Mouse (Mus musculus) lung, postnatal 4 days (tissue): ENCODE results near the gene Yeats4.
A peak's percentile ranks its signal among the peaks of the same experiment; 100 is the strongest.

Experiments used
- DNase-seq, 2 experiments: peaks; one replicate each; pipeline ENCODE4 v3.0.0; 2021

Yeats4 gene

DNA sequence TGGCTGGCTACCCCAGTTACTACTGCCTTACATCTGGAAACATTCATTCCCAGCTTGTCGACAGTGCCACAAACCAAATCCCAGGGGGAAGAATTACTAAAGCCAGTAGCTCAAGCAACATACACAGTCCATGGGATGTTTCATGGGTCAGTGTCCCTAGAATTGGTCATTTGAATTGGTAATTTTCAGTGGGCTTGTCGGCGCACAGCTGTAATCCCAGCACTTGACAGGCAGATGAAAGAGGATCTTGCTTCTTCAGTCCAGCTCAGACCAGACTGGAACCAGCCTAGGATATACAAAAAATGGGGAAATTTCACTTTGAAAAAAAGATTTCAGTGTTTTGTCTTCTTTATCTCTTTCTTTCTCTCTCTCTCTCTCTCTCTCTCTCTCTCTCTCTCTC lies 24.6 kb downstream of the Yeats4 start:
- no peak for DNase-seq

DNA sequence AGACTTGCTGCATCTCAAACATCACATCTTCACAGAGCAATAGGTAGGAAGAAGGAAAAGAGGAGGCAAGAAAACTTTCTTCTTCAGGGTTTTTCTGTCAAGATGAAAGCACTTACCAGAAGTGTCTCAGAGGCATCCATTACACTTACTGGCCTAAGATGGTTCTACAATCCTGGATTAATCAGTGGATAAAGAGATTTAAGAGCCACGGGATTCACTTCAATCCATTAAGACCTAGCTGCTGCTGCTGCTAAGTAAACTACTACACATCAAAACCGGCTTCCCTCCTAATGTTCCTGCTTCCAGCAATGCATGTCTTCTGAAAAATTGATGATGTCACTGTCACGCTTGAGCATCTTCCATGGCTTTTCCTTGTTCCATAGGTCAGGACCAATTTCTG lies 27.6 kb downstream of the Yeats4 start:
- no peak for DNase-seq

DNA sequence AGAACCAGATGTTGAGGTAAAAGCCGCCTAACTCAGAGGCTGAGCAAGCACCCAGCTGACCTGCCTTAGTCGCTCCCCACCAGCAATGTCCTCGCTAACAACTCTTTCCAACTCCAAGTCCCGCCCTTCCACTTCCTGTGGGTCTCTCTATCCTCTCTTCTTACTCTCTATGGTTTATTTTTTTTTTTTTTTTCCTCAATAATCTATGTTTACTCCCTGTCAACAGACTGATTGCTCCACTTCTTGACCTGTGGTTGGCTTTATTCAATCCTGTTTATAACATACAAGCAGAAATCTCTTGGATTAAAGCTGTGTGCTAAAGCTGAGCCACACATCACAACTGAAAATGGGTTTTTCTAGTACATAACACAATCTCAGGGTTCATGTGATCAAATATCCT lies 28.6 kb downstream of the Yeats4 start:
- no peak for DNase-seq

DNA sequence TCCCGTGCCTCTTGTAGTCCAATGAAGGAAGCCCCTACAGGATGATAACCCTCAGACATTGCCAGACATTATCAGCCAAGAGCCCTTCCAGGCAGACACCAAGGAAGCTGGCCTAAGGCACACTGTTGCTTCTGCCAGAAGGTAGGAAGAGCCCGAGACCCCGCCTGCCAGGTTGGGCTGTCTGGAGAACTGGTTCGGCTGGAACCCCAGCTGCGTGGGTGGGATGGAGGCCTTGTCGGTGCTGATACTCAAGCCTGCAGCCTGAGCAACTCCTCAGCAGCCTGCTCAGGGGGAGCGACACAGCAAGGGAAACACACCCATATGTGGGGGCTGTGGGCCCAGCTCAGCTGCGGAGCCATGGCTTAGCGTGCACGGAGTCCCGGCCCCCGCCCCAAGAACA lies 29.3 kb downstream of the Yeats4 start:
- no peak for DNase-seq

DNA sequence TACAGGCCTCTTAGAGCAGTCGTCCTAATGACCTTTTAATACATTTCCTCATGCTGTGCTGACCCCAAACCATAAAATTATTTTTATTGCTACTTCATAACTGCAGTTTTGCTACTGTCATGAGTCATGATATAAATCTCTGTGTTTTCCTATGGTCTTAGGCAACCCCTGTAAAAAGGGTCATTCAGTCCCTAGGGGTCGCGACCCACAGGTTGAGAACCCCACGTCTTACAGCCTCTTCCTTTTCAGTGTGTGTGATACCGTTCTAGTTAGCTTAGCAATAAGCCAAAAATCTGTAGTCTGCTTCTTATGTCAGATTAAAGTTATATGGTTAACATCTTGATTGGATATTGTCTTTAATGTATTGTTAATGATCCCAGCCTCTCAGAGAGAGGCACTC lies 30.9 kb downstream of the Yeats4 start:
- no peak for DNase-seq

DNA sequence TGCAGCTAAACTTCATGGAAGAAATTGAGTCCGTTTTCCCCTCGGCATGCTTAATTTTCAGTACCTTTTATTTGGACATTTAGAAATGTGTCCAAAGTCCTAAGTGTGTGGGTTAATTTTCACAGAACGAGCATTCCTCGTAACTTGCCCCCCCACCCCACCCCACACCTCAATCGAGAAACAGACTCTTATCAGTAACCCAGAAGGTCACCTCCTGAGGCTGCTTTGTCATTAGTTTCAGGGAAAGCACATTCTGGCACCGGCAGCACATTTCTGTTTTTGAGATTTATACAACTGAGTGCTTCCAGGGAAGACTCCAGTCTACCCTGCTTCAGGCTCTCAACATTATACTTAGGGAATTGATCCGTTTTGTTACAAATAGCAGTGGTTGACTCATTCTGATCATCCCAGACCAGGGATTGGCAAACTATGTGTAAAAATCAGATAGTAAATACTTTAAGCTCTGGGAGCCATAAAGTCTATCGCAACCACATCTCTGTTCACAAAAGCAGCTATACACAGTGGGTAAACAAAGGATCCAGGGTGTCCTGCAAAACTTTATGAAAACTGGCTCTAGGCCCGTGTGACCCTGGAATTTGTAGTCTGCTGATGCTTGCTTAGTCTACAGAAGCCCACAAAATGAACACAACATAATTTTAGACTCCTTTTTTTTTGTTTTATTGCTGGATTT lies 38.8 kb downstream of the Yeats4 start:
- no peak for DNase-seq

DNA sequence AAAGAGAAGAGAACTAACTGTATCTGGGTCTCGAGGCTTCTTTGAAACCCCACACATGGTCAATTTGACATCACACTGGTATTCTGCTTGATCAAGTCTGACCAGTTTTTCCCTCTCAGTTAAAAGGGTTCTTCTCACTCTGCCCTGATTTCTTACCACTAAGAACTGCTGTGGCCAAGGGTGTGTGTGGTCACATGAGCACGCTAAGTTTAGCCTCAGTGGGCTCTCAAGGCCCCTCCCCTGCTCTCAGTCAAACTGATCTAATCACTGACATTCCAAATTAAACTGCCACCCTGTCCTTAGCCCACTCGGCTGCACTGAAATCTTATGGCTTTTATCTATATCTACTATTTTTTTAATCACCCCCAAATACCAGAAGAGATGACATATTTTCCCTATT lies 43.2 kb downstream of the Yeats4 start:
- DNase-seq: no peak

DNA sequence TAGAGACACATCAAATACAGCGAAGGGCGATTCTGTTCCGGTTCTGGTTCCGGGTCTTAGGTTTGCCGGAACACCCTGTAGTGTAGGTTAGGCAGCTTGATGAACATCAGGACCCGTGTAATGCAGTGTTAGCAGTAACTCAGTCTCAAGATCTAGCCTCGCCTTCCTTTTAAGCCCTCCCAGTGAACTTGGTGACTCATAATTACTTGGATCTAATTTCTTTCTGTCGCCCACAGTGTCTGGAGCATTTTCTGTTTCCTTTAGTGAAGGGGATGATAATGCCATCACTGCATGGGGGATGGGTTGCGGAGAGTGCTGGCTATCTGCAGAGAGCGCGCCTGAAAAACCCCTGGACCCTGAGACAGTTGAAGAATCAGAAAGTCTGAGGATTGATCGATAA lies 49.7 kb downstream of the Yeats4 start:
- no peak for DNase-seq

DNA sequence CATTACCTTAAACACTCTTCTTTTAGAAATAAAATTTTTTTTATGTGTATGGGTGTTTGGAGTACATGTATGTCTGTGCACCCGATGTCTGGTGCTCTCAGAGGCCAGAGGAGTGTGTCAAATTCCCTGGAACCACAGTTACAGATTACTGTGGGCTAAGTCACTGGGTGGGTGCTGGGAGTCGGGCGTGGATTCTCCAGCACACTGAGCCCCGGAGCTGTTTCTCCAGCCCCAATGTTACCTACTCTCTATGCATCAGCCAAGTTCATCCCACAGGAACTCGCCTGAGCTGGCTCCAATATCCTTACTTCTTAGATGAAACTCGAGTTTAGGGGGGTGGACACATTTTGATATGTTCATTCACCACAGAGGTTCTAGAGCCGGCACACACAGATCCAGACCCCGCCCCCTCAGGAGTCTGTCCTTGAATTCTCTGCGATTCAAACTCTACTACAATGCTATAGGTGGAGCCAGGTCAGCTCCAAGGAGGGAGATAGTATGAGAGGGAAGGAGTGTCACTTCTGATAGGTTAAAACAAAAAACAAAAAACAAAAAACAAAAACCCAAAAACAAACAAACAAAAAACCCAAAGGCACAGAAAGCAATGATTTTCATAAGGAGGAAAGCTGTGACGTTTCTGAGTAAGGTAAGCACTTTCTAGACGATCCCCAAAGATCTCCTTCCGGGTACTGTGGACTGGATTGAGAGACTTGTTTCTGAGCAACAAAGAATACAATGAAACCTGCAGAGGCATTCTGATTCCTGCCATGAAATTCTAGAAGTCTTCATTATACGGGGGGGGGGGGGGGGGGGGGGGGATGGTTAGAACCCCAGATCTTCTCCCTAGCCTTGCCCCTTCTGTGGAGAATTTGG lies 50.5 kb downstream of the Yeats4 start:
- no peak for DNase-seq

DNA sequence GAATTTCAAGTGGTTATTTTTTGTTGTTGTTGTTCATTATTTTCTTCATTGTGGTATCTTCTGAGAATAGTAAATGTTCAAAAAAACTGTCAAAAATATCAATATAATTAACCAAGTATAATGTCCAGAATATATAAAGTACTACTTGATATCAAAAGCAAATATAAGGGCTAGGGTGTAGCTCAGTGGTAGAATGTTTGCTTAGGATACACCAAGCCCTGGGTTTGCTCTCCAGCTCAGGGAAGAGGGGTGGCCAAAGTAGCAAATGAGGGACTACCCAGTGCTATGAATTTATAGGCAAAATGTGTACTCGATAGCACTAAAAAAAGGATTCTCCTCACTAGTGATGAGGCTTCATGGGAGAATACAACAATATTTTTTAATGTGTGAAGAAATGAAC lies 51.2 kb downstream of the Yeats4 start:
- DNase-seq: no peak

DNA sequence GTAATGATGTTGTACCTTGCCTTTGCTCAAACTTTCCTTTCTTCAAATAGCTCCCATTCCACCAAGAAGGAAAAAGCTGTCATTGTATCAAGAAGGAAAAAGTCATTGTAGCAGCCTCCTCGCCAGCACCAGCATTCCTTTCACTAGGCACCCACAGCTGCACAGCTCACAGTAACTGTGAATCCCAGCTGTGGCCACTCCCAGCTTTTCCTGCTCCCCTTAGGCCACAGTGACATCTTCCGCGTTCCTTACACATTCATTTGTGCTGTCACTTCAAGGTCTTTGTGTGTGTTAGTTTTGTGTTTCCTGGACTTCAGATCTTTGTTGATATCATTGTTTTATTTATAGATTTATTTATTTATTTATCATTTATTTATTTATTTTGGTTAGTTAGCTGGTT lies 52.2 kb downstream of the Yeats4 start:
- peak; percentile 23 to 66 for DNase-seq

DNA sequence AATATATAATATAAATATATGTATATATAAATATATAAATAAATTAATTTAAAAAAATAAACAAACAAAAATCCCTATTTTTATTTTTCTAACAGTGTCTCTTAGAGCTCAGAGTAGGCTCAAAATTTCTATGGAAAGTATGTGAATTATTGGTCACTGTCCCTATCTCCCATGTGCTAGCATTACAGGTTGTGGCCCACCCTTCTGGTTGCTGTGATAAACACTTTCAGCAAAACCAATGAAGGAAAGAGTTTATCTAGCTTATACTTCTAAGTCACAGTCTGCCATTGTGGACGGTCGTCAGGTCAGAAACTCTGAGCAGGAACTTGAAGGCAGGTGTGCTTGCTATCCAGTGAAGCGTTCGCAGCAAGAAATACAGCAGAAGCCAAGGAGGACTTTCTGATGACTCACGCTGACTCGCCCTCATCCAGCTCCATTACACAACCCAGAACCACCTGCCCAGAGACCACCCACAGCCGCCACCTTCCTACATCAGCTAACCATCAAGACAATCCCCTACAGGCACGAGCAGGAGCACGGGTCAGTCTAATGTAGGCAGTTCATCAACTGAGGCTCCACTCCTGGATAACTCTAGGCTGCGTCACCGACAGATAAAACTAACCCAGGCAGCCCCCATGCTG lies 57.4 kb downstream of the Yeats4 start:
- no peak for DNase-seq
